Mouse (Mus musculus): ENCODE measurements around the gene Trappc6a. TPM values are rescaled to one million over a fixed set of nuclear protein-coding genes. Genes with fewer than 3 reads are reported as not detected.
A peak's percentile ranks its signal among the peaks of the same experiment; 100 is the strongest.

Gene Trappc6a
- polyA plus RNA-seq, 1 experiment from 2014 or later = 89.0 TPM

DNA sequence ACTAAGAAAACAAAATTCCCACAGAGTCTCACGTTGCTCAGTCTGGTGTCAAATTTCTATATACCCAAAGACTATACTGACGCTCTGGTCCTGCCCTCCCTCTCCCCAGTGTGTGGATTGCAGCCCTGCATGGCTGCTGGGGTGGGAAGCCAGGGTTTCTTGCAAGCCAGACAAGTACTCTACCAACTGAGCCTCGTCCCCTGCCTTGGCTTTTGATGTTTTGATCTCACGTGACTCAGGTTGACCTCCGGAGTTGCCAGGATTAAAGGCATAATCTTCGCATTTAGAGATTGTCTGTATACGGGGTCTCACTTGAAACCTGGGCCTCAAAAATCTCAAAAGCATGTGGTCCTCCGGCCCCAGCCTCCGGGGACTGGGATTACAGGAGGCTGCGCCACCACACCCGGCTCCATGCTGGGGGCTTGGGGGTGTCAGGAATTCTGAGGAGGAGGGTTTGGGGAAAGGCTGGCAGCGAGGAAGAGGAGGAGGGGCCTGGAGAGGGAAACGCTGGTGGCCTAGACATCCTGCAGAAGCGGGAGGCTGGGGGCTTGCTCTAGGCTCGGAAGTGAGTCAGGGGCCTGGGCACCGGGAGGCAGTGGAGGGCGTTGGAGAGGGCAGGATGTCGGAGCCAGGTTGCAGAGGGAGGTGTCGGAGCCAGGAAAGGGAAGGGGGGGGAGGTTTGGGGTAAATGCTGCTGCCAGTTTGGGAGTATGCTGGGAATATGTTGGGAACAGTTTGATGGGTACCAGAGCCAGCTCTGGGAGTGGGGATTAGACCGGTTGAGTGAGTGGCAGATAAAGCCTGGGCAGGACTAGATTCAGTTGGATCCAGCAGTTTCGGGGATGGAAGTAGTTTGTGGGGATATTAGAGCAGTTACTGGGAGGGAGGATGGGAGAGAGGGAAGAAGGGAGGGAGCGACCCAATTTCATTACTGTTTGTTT is 43.6 kb upstream of the Trappc6a start:
- Histone ChIP-seq H3K36me3 (ENCODE audit: control insufficient read depth, insufficient read depth, low read length) (no peaks in the 10 kb centered on the region), H3K9ac (replicated peaks; ENCODE audit: low read depth, low read length) (no peak overlapping the region; the same call in 1 of the 2 replicates), H3K4me1 (ENCODE audit: control insufficient read depth, insufficient read depth, low read length) (0 out of 2 replicates have a peak, but pooled peaks cover 2% of the 10 kb centered on the region), H3K27me3 (ENCODE audit: control insufficient read depth, insufficient read depth, low read length) (peaks cover 5% of the 10 kb centered on the region; the same call in 1 of the 2 replicates), H3K27ac (ENCODE audit: low read length) (no peak overlapping the region), H3K4me2 (replicated peaks; ENCODE audit: low read depth, low read length) (no peak overlapping the region), H3K9me3 (ENCODE audit: control insufficient read depth, low read depth, low read length) (no peaks in the 10 kb centered on the region), H3K4me3 (ENCODE audit: low read depth, low read length) (no peak overlapping the region)
- 11% methylated on average over 22 of the region's 22 CpGs for WGBS
- no peak for ATAC-seq (ENCODE audit: insufficient number of reproducible peaks, insufficient read depth, low FRiP score, low read depth)

DNA sequence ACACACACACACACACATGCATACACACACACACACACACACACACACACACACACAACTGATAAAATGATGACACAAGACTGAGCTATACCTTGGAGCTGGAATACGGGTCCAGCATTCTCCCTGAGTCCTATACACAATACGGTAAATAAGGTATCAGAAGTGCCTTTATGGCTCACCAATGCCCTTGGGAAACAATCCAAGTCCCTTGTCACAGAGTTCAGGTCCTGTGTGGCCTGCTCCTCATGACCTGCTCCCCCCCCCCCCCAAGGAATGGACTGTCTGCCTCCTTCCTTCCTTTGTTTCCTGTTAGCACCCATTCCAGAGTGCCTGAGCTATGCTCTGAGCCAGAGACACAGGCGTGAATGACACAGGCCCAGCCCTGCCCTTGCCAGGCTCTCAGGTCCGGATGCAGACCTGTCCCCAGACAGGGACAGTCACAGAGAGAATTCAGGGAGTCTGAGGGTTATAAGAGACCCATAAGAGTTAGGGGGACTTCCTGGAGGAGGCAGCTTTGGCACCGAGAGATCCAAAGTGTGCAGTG is 41.5 kb upstream of the Trappc6a start:
- H3K27ac ChIP-seq (ENCODE audit: low read length) = no peak overlapping the region
- H3K4me1 ChIP-seq (ENCODE audit: control insufficient read depth, insufficient read depth, low read length) = 0 out of 2 replicates have a peak, but pooled peaks cover 2% of the 10 kb centered on the region
- ATAC-seq (ENCODE audit: insufficient number of reproducible peaks, insufficient read depth, low FRiP score, low read depth) = no peak
- H3K4me2 ChIP-seq (replicated peaks; ENCODE audit: low read depth, low read length) = no peak overlapping the region
- H3K4me3 ChIP-seq (ENCODE audit: low read depth, low read length) = no peak overlapping the region
- peaks cover 8% of the 10 kb centered on the region; the same call in 1 of the 2 replicates for H3K27me3 ChIP-seq (ENCODE audit: control insufficient read depth, insufficient read depth, low read length)
- WGBS = 60% methylated on average over 5 of the region's 5 CpGs
- H3K9ac ChIP-seq (replicated peaks; ENCODE audit: low read depth, low read length) = no peak overlapping the region
- no peaks in the 10 kb centered on the region for H3K36me3 ChIP-seq (ENCODE audit: control insufficient read depth, insufficient read depth, low read length)
- H3K9me3 ChIP-seq (ENCODE audit: control insufficient read depth, low read depth, low read length) = no peaks in the 10 kb centered on the region

DNA sequence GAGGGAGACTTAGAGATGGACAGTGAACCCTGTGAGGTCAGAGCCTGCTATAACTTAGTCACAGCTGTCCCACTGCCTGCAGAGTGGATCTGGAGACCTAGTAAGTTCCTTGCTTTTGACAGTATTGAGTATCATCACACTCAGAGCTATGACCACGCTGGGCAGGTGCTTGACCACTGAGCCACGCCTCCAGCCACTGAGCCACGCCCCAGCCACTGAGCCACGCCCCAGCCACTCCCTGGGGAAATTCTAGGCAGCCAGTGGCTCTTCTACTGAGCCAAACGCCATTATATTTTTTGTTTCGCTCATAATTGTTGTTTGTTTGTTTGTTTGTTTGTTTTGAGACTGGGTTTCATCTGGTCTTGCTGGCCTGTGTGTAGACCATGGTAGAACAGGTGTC is 40.6 kb upstream of the Trappc6a start:
- peaks cover 9% of the 10 kb centered on the region for H3K27me3 ChIP-seq (ENCODE audit: control insufficient read depth, insufficient read depth, low read length)
- 41% methylated on average over 6 of the region's 6 CpGs for WGBS
- no peak overlapping the region for H3K9ac ChIP-seq (replicated peaks; ENCODE audit: low read depth, low read length)
- no peak overlapping the region for H3K27ac ChIP-seq (ENCODE audit: low read length)
- H3K4me1 ChIP-seq (ENCODE audit: control insufficient read depth, insufficient read depth, low read length) = 0 out of 2 replicates have a peak, but pooled peaks cover 2% of the 10 kb centered on the region
- no peak for ATAC-seq (ENCODE audit: insufficient number of reproducible peaks, insufficient read depth, low FRiP score, low read depth)
- H3K9me3 ChIP-seq (ENCODE audit: control insufficient read depth, low read depth, low read length) = no peaks in the 10 kb centered on the region
- no peak overlapping the region for H3K4me3 ChIP-seq (ENCODE audit: low read depth, low read length)
- H3K4me2 ChIP-seq (replicated peaks; ENCODE audit: low read depth, low read length) = no peak overlapping the region
- no peaks in the 10 kb centered on the region for H3K36me3 ChIP-seq (ENCODE audit: control insufficient read depth, insufficient read depth, low read length)

DNA sequence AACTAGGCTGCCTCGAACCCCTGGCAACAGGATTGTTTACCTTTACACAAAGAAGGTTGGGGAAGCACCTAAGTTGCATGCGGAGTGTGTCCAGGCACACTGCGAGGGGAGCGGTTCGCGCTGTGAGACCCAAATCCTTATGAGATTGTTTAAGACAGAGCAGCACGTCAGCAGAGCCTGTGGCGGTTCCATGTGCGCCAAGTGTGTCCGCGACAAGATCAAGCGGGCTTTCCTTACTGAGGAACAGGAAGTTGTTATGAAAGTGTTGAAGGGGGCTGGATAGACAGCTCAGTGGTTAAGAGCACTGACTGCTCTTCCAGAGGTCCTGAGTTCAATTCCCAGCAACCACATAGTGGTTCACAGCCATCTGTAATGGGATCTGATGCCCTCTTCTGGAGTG is 39.9 kb upstream of the Trappc6a start:
- Histone ChIP-seq H3K9me3 (ENCODE audit: control insufficient read depth, low read depth, low read length) (no peaks in the 10 kb centered on the region), H3K4me1 (ENCODE audit: control insufficient read depth, insufficient read depth, low read length) (0 out of 2 replicates have a peak, but pooled peaks cover 2% of the 10 kb centered on the region), H3K4me2 (replicated peaks; ENCODE audit: low read depth, low read length) (no peak overlapping the region), H3K27ac (ENCODE audit: low read length) (no peak overlapping the region), H3K4me3 (ENCODE audit: low read depth, low read length) (no peak overlapping the region), H3K27me3 (ENCODE audit: control insufficient read depth, insufficient read depth, low read length) (peaks cover 14% of the 10 kb centered on the region), H3K36me3 (ENCODE audit: control insufficient read depth, insufficient read depth, low read length) (no peaks in the 10 kb centered on the region), H3K9ac (replicated peaks; ENCODE audit: low read depth, low read length) (no peak overlapping the region)
- ATAC-seq (ENCODE audit: insufficient number of reproducible peaks, insufficient read depth, low FRiP score, low read depth) = no peak
- WGBS = 58% methylated on average over 12 of the region's 12 CpGs

DNA sequence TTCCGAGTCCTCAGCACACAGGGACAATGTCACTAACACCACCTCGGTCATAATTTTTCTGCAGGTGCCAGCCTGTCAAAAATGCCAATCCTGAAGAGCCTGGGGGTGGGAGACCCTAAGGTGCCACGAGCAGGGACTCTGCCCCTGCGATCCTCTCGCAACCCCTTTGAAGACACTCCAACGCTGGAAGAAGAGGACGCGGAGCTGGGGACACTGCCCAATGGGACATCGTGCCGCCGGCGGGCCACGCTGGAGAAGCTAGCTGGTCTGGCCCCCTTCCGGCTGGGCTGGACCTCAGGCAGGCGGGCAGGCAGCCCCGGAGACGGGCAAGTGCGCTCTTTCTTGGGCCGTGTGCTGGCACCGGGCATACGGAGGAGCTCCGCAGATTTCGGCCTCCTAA is 38.8 kb upstream of the Trappc6a start:
- H3K27ac ChIP-seq (ENCODE audit: low read length) = no peak overlapping the region
- 18% methylated on average over 23 of the region's 23 CpGs for whole genome bisulfite sequencing
- H3K27me3 ChIP-seq (ENCODE audit: control insufficient read depth, insufficient read depth, low read length) = peaks cover 14% of the 10 kb centered on the region
- H3K36me3 ChIP-seq (ENCODE audit: control insufficient read depth, insufficient read depth, low read length) = no peaks in the 10 kb centered on the region
- no peak overlapping the region for H3K9ac ChIP-seq (replicated peaks; ENCODE audit: low read depth, low read length)
- H3K4me3 ChIP-seq (ENCODE audit: low read depth, low read length) = no peak overlapping the region
- no peak for ATAC-seq (ENCODE audit: insufficient number of reproducible peaks, insufficient read depth, low FRiP score, low read depth)
- peaks cover 2% of the 10 kb centered on the region; the same call in 1 of the 2 replicates for H3K4me1 ChIP-seq (ENCODE audit: control insufficient read depth, insufficient read depth, low read length)
- no peaks in the 10 kb centered on the region for H3K9me3 ChIP-seq (ENCODE audit: control insufficient read depth, low read depth, low read length)
- H3K4me2 ChIP-seq (replicated peaks; ENCODE audit: low read depth, low read length) = 0 out of 2 replicates have a peak overlapping the region, but pooled peaks have one; percentile 5

DNA sequence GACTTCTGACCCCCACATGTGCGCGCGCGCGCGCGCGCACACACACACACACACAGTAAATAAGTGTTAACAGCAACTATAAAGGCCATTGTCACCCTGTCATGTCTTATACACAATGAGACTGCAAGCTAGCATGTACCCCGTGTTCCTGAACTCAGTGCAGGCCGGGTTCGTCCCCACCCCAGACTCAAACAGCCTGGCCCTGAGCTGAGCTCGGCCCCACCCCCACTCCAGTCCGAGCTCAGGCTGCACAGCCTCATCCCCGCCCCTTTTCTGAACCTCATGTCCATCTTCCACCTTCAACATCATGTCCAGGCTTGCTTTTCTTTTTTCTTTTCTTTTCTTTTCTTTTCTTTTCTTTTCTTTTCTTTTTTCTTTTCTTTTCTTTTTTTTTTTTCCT is 37.9 kb upstream of the Trappc6a start:
- no peak overlapping the region for H3K4me2 ChIP-seq (replicated peaks; ENCODE audit: low read depth, low read length)
- no peak overlapping the region for H3K4me3 ChIP-seq (ENCODE audit: low read depth, low read length)
- H3K27me3 ChIP-seq (ENCODE audit: control insufficient read depth, insufficient read depth, low read length) = peaks cover 14% of the 10 kb centered on the region
- H3K9ac ChIP-seq (replicated peaks; ENCODE audit: low read depth, low read length) = no peak overlapping the region
- 13% methylated on average over 14 of the region's 14 CpGs for WGBS
- ATAC-seq (ENCODE audit: insufficient number of reproducible peaks, insufficient read depth, low FRiP score, low read depth) = no peak
- no peaks in the 10 kb centered on the region; the same call in 1 of the 2 replicates for H3K4me1 ChIP-seq (ENCODE audit: control insufficient read depth, insufficient read depth, low read length)
- H3K9me3 ChIP-seq (ENCODE audit: control insufficient read depth, low read depth, low read length) = no peaks in the 10 kb centered on the region
- no peaks in the 10 kb centered on the region for H3K36me3 ChIP-seq (ENCODE audit: control insufficient read depth, insufficient read depth, low read length)
- no peak overlapping the region for H3K27ac ChIP-seq (ENCODE audit: low read length)

DNA sequence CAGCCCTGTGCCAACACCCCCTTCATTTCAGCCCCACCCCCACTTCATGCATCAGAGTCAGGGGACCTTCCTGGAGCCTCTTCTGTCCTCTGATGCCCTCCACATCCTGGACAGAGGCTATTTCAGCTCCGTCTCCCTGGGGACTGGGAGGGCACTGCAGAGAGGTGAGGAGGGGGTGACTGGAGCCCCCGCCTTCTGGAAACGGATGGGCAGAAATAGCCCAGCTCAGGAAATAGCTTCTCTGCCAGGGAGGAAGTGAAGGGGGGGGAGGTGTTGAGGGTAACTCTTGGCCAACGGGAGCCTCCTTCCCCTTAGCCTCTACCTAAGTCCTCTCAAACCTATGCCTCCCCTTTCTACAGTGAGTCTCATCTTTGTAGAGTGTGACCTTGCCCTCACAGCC is 35.8 kb upstream of the Trappc6a start:
- H3K4me1 ChIP-seq (ENCODE audit: control insufficient read depth, insufficient read depth, low read length) = no peaks in the 10 kb centered on the region; the same call in 1 of the 2 replicates
- 28% methylated on average over 4 of the region's 4 CpGs for WGBS
- no peaks in the 10 kb centered on the region for H3K9me3 ChIP-seq (ENCODE audit: control insufficient read depth, low read depth, low read length)
- ATAC-seq (ENCODE audit: insufficient number of reproducible peaks, insufficient read depth, low FRiP score, low read depth) = no peak
- no peak overlapping the region for H3K9ac ChIP-seq (replicated peaks; ENCODE audit: low read depth, low read length)
- H3K27ac ChIP-seq (ENCODE audit: low read length) = no peak overlapping the region
- H3K4me3 ChIP-seq (ENCODE audit: low read depth, low read length) = no peak overlapping the region
- H3K36me3 ChIP-seq (ENCODE audit: control insufficient read depth, insufficient read depth, low read length) = no peaks in the 10 kb centered on the region
- H3K27me3 ChIP-seq (ENCODE audit: control insufficient read depth, insufficient read depth, low read length) = peaks cover 14% of the 10 kb centered on the region
- no peak overlapping the region for H3K4me2 ChIP-seq (replicated peaks; ENCODE audit: low read depth, low read length)

DNA sequence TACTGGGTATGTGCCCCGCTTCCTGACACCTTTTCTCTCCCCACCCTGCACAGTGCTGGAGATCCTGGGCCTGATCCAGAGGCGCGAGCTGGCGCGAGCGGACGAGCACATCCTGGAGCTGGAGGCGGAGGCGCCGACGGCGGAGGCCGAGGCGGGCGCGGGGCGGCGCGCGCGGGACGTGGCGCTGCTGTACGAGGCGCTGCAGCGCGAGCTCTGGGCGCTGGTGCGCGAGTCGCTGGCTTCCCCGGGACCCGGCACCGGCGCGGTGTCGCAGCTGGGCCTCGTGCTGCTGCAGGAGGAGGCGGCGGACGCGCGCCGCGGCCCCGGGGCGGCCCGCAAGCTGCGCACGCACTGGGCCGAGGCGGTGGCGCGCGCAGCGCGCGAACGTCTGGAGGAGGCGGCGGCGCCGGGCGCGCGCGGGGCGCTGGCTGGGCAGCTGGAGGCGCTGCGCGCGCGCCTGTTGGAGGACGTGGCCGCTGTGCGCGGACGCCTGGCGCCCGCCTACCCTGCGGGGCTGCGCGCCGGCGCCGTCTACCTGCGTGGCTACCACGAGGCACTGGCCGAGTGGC is 34.2 kb upstream of the Trappc6a start:
- Histone ChIP-seq H3K27ac (ENCODE audit: low read length) (peak overlapping the region; percentile 39; the same call in 1 of the 2 replicates), H3K27me3 (ENCODE audit: control insufficient read depth, insufficient read depth, low read length) (peaks cover 14% of the 10 kb centered on the region), H3K4me2 (replicated peaks; ENCODE audit: low read depth, low read length) (peak overlapping the region; percentile 88), H3K9ac (replicated peaks; ENCODE audit: low read depth, low read length) (peak overlapping the region; percentile 63), H3K4me3 (ENCODE audit: low read depth, low read length) (peak overlapping the region; percentile 41), H3K4me1 (ENCODE audit: control insufficient read depth, insufficient read depth, low read length) (no peaks in the 10 kb centered on the region; the same call in 1 of the 2 replicates), H3K36me3 (ENCODE audit: control insufficient read depth, insufficient read depth, low read length) (no peaks in the 10 kb centered on the region), H3K9me3 (ENCODE audit: control insufficient read depth, low read depth, low read length) (no peaks in the 10 kb centered on the region)
- under 1% methylated on average over 65 of the region's 89 CpGs for WGBS
- peak; percentile 87 for ATAC-seq (ENCODE audit: insufficient number of reproducible peaks, insufficient read depth, low FRiP score, low read depth)
